In genomic region chr3:105868135-105868534, GRCm38 (mm10) we compare ENCODE assay signal across 11 mouse cellular contexts. TPM values are rescaled to one million over a fixed set of nuclear protein-coding genes. Genes with fewer than 3 reads are reported as not detected.
A peak's percentile ranks its signal among the peaks of the same experiment; 100 is the strongest.
DNase-seq lines count a peak whose midpoint lies in the region; ATAC-seq and TF ChIP-seq lines count a peak whose summit lies in the region.
"Had no signal": no experiment of that assay in that cellular context is flagged by ENCODE, and none has a peak within 500 bp of the region (broad histone marks: within the 10 kb centered on the region; RNA-seq: fewer than 3 reads in every experiment).

No protein-coding gene starts in this region.

- peak; percentile 59 for DNase-seq in embryonic facial prominence, embryonic 14.5 days (ENCODE audit: low spot score)
- no peak for DNase-seq in embryonic facial prominence, embryonic 10.5 days (ENCODE audit: low spot score)
- DNase-seq in midbrain, embryonic 14.5 days = peak; percentile 27
- DNase-seq in kidney, postnatal 0 days (ENCODE audit: low spot score) = peak; percentile 59
- DNase-seq in lung, postnatal 36 days = peak; percentile 67
- no peak for DNase-seq in cerebellum, adult 9-11 months

- H3K9me3 ChIP-seq in embryonic facial prominence, embryonic 14.5 days (ENCODE audit: control insufficient read depth, low read length) = no peaks in the 10 kb centered on the region
- H3K9me3 ChIP-seq in embryonic facial prominence, embryonic 10.5 days = no peaks in the 10 kb centered on the region
- H3K9me3 ChIP-seq in midbrain, embryonic 14.5 days (ENCODE audit: control insufficient read depth, low read length) = no peaks in the 10 kb centered on the region
- H3K9me3 ChIP-seq in midbrain, embryonic 16.5 days (replicated peaks; ENCODE audit: control insufficient read depth, low read length, poor library complexity, severe bottlenecking) = no peaks in the 10 kb centered on the region
- no peaks in the 10 kb centered on the region for H3K9me3 ChIP-seq in kidney, postnatal 0 days (replicated peaks; ENCODE audit: low read length)
- H3K9me3 ChIP-seq: forebrain, embryonic 13.5 days; heart, embryonic 15.5 days had no signal

- H3K4me2 ChIP-seq in embryonic facial prominence, embryonic 14.5 days (ENCODE audit: low read depth, low read length) = no peak overlapping the region
- no peak overlapping the region for H3K4me2 ChIP-seq in midbrain, embryonic 14.5 days (ENCODE audit: low read length)
- no peak overlapping the region for H3K4me2 ChIP-seq in midbrain, embryonic 16.5 days (ENCODE audit: low read length)
- no peak overlapping the region for H3K4me2 ChIP-seq in kidney, postnatal 0 days (ENCODE audit: low read length)
- H3K4me2 ChIP-seq: forebrain, embryonic 13.5 days; heart, embryonic 15.5 days had no signal

- no peak overlapping the region for H3K27ac ChIP-seq in embryonic facial prominence, embryonic 14.5 days (replicated peaks; ENCODE audit: low read depth, low read length)
- no peak overlapping the region for H3K27ac ChIP-seq in embryonic facial prominence, embryonic 10.5 days (replicated peaks)
- no peak overlapping the region for H3K27ac ChIP-seq in midbrain, embryonic 14.5 days (replicated peaks; ENCODE audit: low read depth, low read length)
- H3K27ac ChIP-seq in midbrain, embryonic 16.5 days (ENCODE audit: low read length) = no peak overlapping the region
- no peak overlapping the region for H3K27ac ChIP-seq in kidney, postnatal 0 days
- H3K27ac ChIP-seq: forebrain, embryonic 13.5 days; heart, embryonic 15.5 days had no signal

- WGBS in embryonic facial prominence, embryonic 14.5 days = 54% methylated on average over 2 of the region's 2 CpGs
- WGBS in embryonic facial prominence, embryonic 10.5 days = 84% methylated on average over 2 of the region's 2 CpGs
- WGBS in midbrain, embryonic 14.5 days = 65% methylated on average over 2 of the region's 2 CpGs
- 46% methylated on average over 2 of the region's 2 CpGs for WGBS in midbrain, embryonic 16.5 days
- 30% methylated on average over 2 of the region's 2 CpGs for WGBS in kidney, postnatal 0 days

- no peaks in the 10 kb centered on the region for H3K36me3 ChIP-seq in embryonic facial prominence, embryonic 14.5 days (ENCODE audit: control insufficient read depth, insufficient read depth, low read length)
- no peaks in the 10 kb centered on the region for H3K36me3 ChIP-seq in embryonic facial prominence, embryonic 10.5 days (replicated peaks)
- no peaks in the 10 kb centered on the region for H3K36me3 ChIP-seq in midbrain, embryonic 14.5 days (ENCODE audit: control insufficient read depth, insufficient read depth, low read length)
- no peaks in the 10 kb centered on the region for H3K36me3 ChIP-seq in midbrain, embryonic 16.5 days (ENCODE audit: control insufficient read depth, insufficient read depth, low read length)
- H3K36me3 ChIP-seq in kidney, postnatal 0 days (ENCODE audit: insufficient read depth, low read length) = no peaks in the 10 kb centered on the region
- H3K36me3 ChIP-seq: heart, embryonic 15.5 days had no signal

- H3K4me3 ChIP-seq in embryonic facial prominence, embryonic 14.5 days (ENCODE audit: low read depth, low read length) = no peak overlapping the region
- no peak overlapping the region for H3K4me3 ChIP-seq in embryonic facial prominence, embryonic 10.5 days
- no peak overlapping the region for H3K4me3 ChIP-seq in midbrain, embryonic 14.5 days (replicated peaks; ENCODE audit: low read depth, low read length)
- no peak overlapping the region for H3K4me3 ChIP-seq in midbrain, embryonic 16.5 days (ENCODE audit: low read depth, low read length)
- no peak overlapping the region for H3K4me3 ChIP-seq in kidney, postnatal 0 days (replicated peaks; ENCODE audit: low read depth, low read length)
- H3K4me3 ChIP-seq: forebrain, embryonic 13.5 days; heart, embryonic 15.5 days had no signal

- no peak overlapping the region for H3K9ac ChIP-seq in embryonic facial prominence, embryonic 14.5 days (ENCODE audit: low read depth, low read length)
- H3K9ac ChIP-seq in midbrain, embryonic 14.5 days (replicated peaks; ENCODE audit: low read length) = no peak overlapping the region
- no peak overlapping the region for H3K9ac ChIP-seq in midbrain, embryonic 16.5 days (ENCODE audit: low read depth, low read length)
- H3K9ac ChIP-seq in kidney, postnatal 0 days (ENCODE audit: low read depth, low read length) = no peak overlapping the region
- H3K9ac ChIP-seq: forebrain, embryonic 13.5 days; heart, embryonic 15.5 days had no signal

- ATAC-seq in embryonic facial prominence, embryonic 14.5 days (ENCODE audit: low read depth) = no peak
- ATAC-seq in midbrain, embryonic 14.5 days (ENCODE audit: low FRiP score, low TSS enrichment) = no peak
- ATAC-seq in midbrain, embryonic 16.5 days = no peak
- ATAC-seq in kidney, postnatal 0 days (replicated peaks; ENCODE audit: low FRiP score, low read depth) = 0 out of 2 replicates have a peak, but pooled peaks have one; percentile 21
- ATAC-seq in erythroid progenitor cell, adult 5-6 weeks (replicated peaks; ENCODE audit: low FRiP score, poor library complexity, severe bottlenecking) = no peak
- ATAC-seq: forebrain, embryonic 13.5 days had no signal

- no peaks in the 10 kb centered on the region for H3K27me3 ChIP-seq in embryonic facial prominence, embryonic 14.5 days (replicated peaks; ENCODE audit: control insufficient read depth, insufficient read depth, low read length)
- no peaks in the 10 kb centered on the region for H3K27me3 ChIP-seq in embryonic facial prominence, embryonic 10.5 days (replicated peaks; ENCODE audit: low read depth, poor library complexity, severe bottlenecking)
- no peaks in the 10 kb centered on the region for H3K27me3 ChIP-seq in midbrain, embryonic 14.5 days (ENCODE audit: control insufficient read depth, insufficient read depth, low read length)
- no peaks in the 10 kb centered on the region for H3K27me3 ChIP-seq in midbrain, embryonic 16.5 days (ENCODE audit: control insufficient read depth, insufficient read depth, low read depth, low read length)
- H3K27me3 ChIP-seq in kidney, postnatal 0 days (ENCODE audit: insufficient read depth, low read length) = no peaks in the 10 kb centered on the region
- H3K27me3 ChIP-seq: forebrain, embryonic 13.5 days; heart, embryonic 15.5 days had no signal

- TF ChIP-seq CTCF in kidney, postnatal 0 days (IDR thresholded peaks at IDR 0.05; ENCODE audit: low read depth) = no peak

- peaks cover 12% of the 10 kb centered on the region for H3K4me1 ChIP-seq in embryonic facial prominence, embryonic 14.5 days (ENCODE audit: control insufficient read depth, insufficient read depth, low read length)
- peaks cover 10% of the 10 kb centered on the region for H3K4me1 ChIP-seq in embryonic facial prominence, embryonic 10.5 days
- no peaks in the 10 kb centered on the region for H3K4me1 ChIP-seq in midbrain, embryonic 14.5 days (ENCODE audit: control insufficient read depth, insufficient read depth, low read length)
- peaks cover 4% of the 10 kb centered on the region; the same call in 1 of the 2 replicates for H3K4me1 ChIP-seq in midbrain, embryonic 16.5 days (ENCODE audit: control insufficient read depth, insufficient read depth, low read length)
- H3K4me1 ChIP-seq in kidney, postnatal 0 days (replicated peaks; ENCODE audit: insufficient read depth, low read length) = no peaks in the 10 kb centered on the region

RNA-seq across cellular contexts. Expression of gene Adora3, which starts 2.5 kb away (rescaled TPM):
- polyA plus RNA-seq in embryonic facial prominence, embryonic 14.5 days (2014; fragmentation: Nextera tagmentation; extraction: Ambion mirVana) = 1.4 and 3.0 TPM in 2 replicates
- polyA plus RNA-seq in embryonic facial prominence, embryonic 10.5 days (2016; fragmentation: Nextera tagmentation; extraction: Ambion mirVana) = not detected in 2 replicates
- not detected in 2 replicates for polyA plus RNA-seq in midbrain, embryonic 14.5 days (2014; fragmentation: Nextera tagmentation; extraction: Ambion mirVana)
- 0.09 and 0.14 TPM in 2 replicates for polyA plus RNA-seq in midbrain, embryonic 16.5 days (2015; fragmentation: Nextera tagmentation; extraction: Ambion mirVana)
- polyA plus RNA-seq in kidney, postnatal 0 days (2015; fragmentation: Nextera tagmentation; extraction: Ambion mirVana) = 0.10 and 0.12 TPM in 2 replicates
- 1.1 TPM in 1 of 2 replicates, not detected in the other for total RNA-seq in erythroid progenitor cell, adult 5-6 weeks (2015; ENCODE audit: low replicate concordance)
- not detected in 2 replicates for total RNA-seq in erythroid progenitor cell, adult 5-6 weeks (2017; ENCODE audit: low replicate concordance)

RNA-seq across cellular contexts. Expression of gene Tmigd3, which starts 2.6 kb away (rescaled TPM):
- 0.68 and 0.89 TPM in 2 replicates for polyA plus RNA-seq in embryonic facial prominence, embryonic 14.5 days (2014; fragmentation: Nextera tagmentation; extraction: Ambion mirVana)
- 0.15 TPM in 1 of 2 replicates, not detected in the other for polyA plus RNA-seq in embryonic facial prominence, embryonic 10.5 days (2016; fragmentation: Nextera tagmentation; extraction: Ambion mirVana)
- not detected in 2 replicates for polyA plus RNA-seq in midbrain, embryonic 14.5 days (2014; fragmentation: Nextera tagmentation; extraction: Ambion mirVana)
- not detected in 2 replicates for polyA plus RNA-seq in midbrain, embryonic 16.5 days (2015; fragmentation: Nextera tagmentation; extraction: Ambion mirVana)
- 0.18 TPM in 1 of 2 replicates, not detected in the other for polyA plus RNA-seq in kidney, postnatal 0 days (2015; fragmentation: Nextera tagmentation; extraction: Ambion mirVana)
- not detected in 2 replicates for total RNA-seq in erythroid progenitor cell, adult 5-6 weeks (2015; ENCODE audit: low replicate concordance)
- not detected in 2 replicates for total RNA-seq in erythroid progenitor cell, adult 5-6 weeks (2017; ENCODE audit: low replicate concordance)
- total RNA-seq: layer of hippocampus, postnatal 25 days had no signal
- polyA plus RNA-seq: forebrain, embryonic 13.5 days had no signal

Comparison
In these comparisons a context has a peak if more than half of its experiments do, and no peak if none do; other contexts are left out.
1. DNase-seq: peak in embryonic facial prominence, embryonic 14.5 days (single experiment), midbrain, embryonic 14.5 days (single experiment), kidney, postnatal 0 days (single experiment) and lung, postnatal 36 days (single experiment); none in embryonic facial prominence, embryonic 10.5 days (single experiment) and cerebellum, adult 9-11 months (single experiment).